Comparison of ENCODE assay signal across 9 mouse cellular contexts in genomic region chr13:67686971-67687370, GRCm38 (mm10). TPM values are rescaled to one million over a fixed set of nuclear protein-coding genes. Genes with fewer than 3 reads are reported as not detected.
DNase-seq lines count a peak whose midpoint lies in the region; ATAC-seq and TF ChIP-seq lines count a peak whose summit lies in the region.
"Had no signal": no experiment of that assay in that cellular context is flagged by ENCODE, and none has a peak within 500 bp of the region (broad histone marks: within the 10 kb centered on the region; RNA-seq: fewer than 3 reads in every experiment).

Gene Zfp738 (minus strand): TSS chr13:67687071.

- H3K9ac ChIP-seq in embryonic facial prominence, embryonic 11.5 days (replicated peaks; ENCODE audit: low read length) = no peak within 1 kb of the TSS
- no peak within 1 kb of the TSS for H3K9ac ChIP-seq in midbrain, embryonic 16.5 days (ENCODE audit: low read depth, low read length)

- TF ChIP-seq CTCF in layer of hippocampus, adult 2 months (conservative IDR thresholded peaks at IDR 0.05) = no peak

- no peaks in the 10 kb centered on the region for H3K4me1 ChIP-seq in embryonic facial prominence, embryonic 11.5 days (ENCODE audit: control insufficient read depth, insufficient read depth, low read length)
- peaks cover 6% of the 10 kb centered on the region for H3K4me1 ChIP-seq in midbrain, embryonic 16.5 days (ENCODE audit: control insufficient read depth, insufficient read depth, low read length)

- no peak for ATAC-seq in embryonic facial prominence, embryonic 11.5 days (replicated peaks; ENCODE audit: insufficient number of reproducible peaks, low FRiP score, low TSS enrichment, low read depth)
- no peak for ATAC-seq in midbrain, embryonic 16.5 days

- WGBS in embryonic facial prominence, embryonic 11.5 days = 77% methylated on average over 4 of the region's 4 CpGs
- 83% methylated on average over 4 of the region's 4 CpGs for WGBS in midbrain, embryonic 16.5 days

- H3K27me3 ChIP-seq in embryonic facial prominence, embryonic 11.5 days (ENCODE audit: control insufficient read depth, insufficient read depth, low read length) = no peaks in the 10 kb centered on the region
- no peaks in the 10 kb centered on the region for H3K27me3 ChIP-seq in midbrain, embryonic 16.5 days (ENCODE audit: control insufficient read depth, insufficient read depth, low read depth, low read length)

- no peak for DNase-seq in layer of hippocampus, adult 2 months (ENCODE audit: low spot score in 2 of 2)
- DNase-seq in layer of hippocampus, adult 9-10 months (ENCODE audit: low spot score) = no peak
- no peak for DNase-seq in embryonic facial prominence, embryonic 11.5 days (ENCODE audit: low spot score)
- DNase-seq in layer of hippocampus, postnatal 14 days (ENCODE audit: low spot score in 2 of 2) = no peak
- no peak for DNase-seq in thymus, postnatal 36 days
- no peak for DNase-seq in urinary bladder, adult 18-20 months (ENCODE audit: low spot score in 2 of 2)
- no peak for DNase-seq in gastrocnemius, adult 8-10 months (ENCODE audit: low spot score in 2 of 2)
- DNase-seq: heart, adult 11 months had no signal

- H3K4me3 ChIP-seq in layer of hippocampus, adult 2 months = no peak within 1 kb of the TSS
- no peak within 1 kb of the TSS for H3K4me3 ChIP-seq in embryonic facial prominence, embryonic 11.5 days (ENCODE audit: low read depth, low read length)
- no peak within 1 kb of the TSS for H3K4me3 ChIP-seq in midbrain, embryonic 16.5 days (ENCODE audit: low read depth, low read length)

- H3K4me2 ChIP-seq in embryonic facial prominence, embryonic 11.5 days (ENCODE audit: low read depth, low read length) = no peak within 1 kb of the TSS
- no peak within 1 kb of the TSS for H3K4me2 ChIP-seq in midbrain, embryonic 16.5 days (ENCODE audit: low read length)

- no peaks in the 10 kb centered on the region for H3K36me3 ChIP-seq in embryonic facial prominence, embryonic 11.5 days (replicated peaks; ENCODE audit: control insufficient read depth, insufficient read depth, low read depth, low read length)
- no peaks in the 10 kb centered on the region for H3K36me3 ChIP-seq in midbrain, embryonic 16.5 days (ENCODE audit: control insufficient read depth, insufficient read depth, low read length)

- H3K27ac ChIP-seq in layer of hippocampus, adult 2 months = no peak within 1 kb of the TSS
- no peak within 1 kb of the TSS for H3K27ac ChIP-seq in embryonic facial prominence, embryonic 11.5 days (replicated peaks; ENCODE audit: low read depth, low read length)
- H3K27ac ChIP-seq in midbrain, embryonic 16.5 days (ENCODE audit: low read length) = no peak within 1 kb of the TSS

- H3K9me3 ChIP-seq in embryonic facial prominence, embryonic 11.5 days (replicated peaks; ENCODE audit: control insufficient read depth, low read length) = no peaks in the 10 kb centered on the region
- no peaks in the 10 kb centered on the region for H3K9me3 ChIP-seq in midbrain, embryonic 16.5 days (replicated peaks; ENCODE audit: control insufficient read depth, low read length, poor library complexity, severe bottlenecking)

RNA-seq across cellular contexts. Expression of gene Zfp738, which starts in this region (rescaled TPM):
- total RNA-seq in layer of hippocampus, adult 2 months (2021) = 10 to 100 TPM; 25.3 to 25.8 TPM
- 11.8 and 12.5 TPM in 2 replicates for polyA plus RNA-seq in embryonic facial prominence, embryonic 11.5 days (2014; fragmentation: Nextera tagmentation; extraction: Ambion mirVana)
- total RNA-seq in layer of hippocampus, postnatal 14 days (2021) = 10 to 100 TPM; 23.7 to 24.0 TPM
- polyA plus RNA-seq in midbrain, embryonic 16.5 days (2015; fragmentation: Nextera tagmentation; extraction: Ambion mirVana) = 14.1 and 16.8 TPM in 2 replicates
- 1 to 10 TPM; 3.1 to 4.8 (median 3.6) TPM for total RNA-seq in gastrocnemius, adult 8-10 months (2022)

Comparison
In these comparisons a context has a peak if more than half of its experiments do, and no peak if none do; other contexts are left out.
1. RNA of gene Zfp738 (total RNA-seq): 25.3 to 25.8 TPM in layer of hippocampus, adult 2 months and 23.7 to 24.0 TPM in layer of hippocampus, postnatal 14 days; 3.1 to 4.8 TPM in gastrocnemius, adult 8-10 months; every median in the first group is over 4 times any median in the second.